Mouse (Mus musculus): Measurements from ENCODE around the gene Ccdc184. TPM values are rescaled to one million over a fixed set of nuclear protein-coding genes. Genes with fewer than 3 reads are reported as not detected.

Gene Ccdc184
- polyA plus RNA-seq (2015; fragmentation: Illumina TruSeq; extraction: RNeasy Lipid Tissue Mini Kit (QIAGEN cat#74804); ENCODE audit: low read depth, low replicate concordance), result 23.8 TPM

GRCm38 (mm10) chr15:98166963-98167644 lies at the start of gene Ccdc184:
Gene Ccdc184, plus strand, starts transcription at chr15:98167158.

GRCm38 (mm10) chr15:98165525-98165924 lies 1.4 kb upstream of the Ccdc184 start, which contains the start of gene Asb8:
Gene Asb8, minus strand, starts transcription at chr15:98165625.

GRCm38 (mm10) chr15:98195442-98195841 lies 28.5 kb downstream of the Ccdc184 start, which contains the start of gene Olfr288:
Gene Olfr288, minus strand, starts transcription at chr15:98195542.

Other genes starting within 250 kb of the Ccdc184 start
- 48.7 TPM for gene Tmem106c, start 203.0 kb upstream of the Ccdc184 start, polyA plus RNA-seq (2015; fragmentation: Illumina TruSeq; extraction: RNeasy Lipid Tissue Mini Kit (QIAGEN cat#74804); ENCODE audit: low read depth, low replicate concordance)
- gene Col2a1, start 162.5 kb upstream of the Ccdc184 start, polyA plus RNA-seq (2015; fragmentation: Illumina TruSeq; extraction: RNeasy Lipid Tissue Mini Kit (QIAGEN cat#74804); ENCODE audit: low read depth, low replicate concordance), result 0.76 TPM
- 317 TPM for gene Pfkm, start 74.6 kb upstream of the Ccdc184 start, polyA plus RNA-seq (2015; fragmentation: Illumina TruSeq; extraction: RNeasy Lipid Tissue Mini Kit (QIAGEN cat#74804); ENCODE audit: low read depth, low replicate concordance)
- 8.4 TPM for gene Senp1, start 73.4 kb upstream of the Ccdc184 start, polyA plus RNA-seq (2015; fragmentation: Illumina TruSeq; extraction: RNeasy Lipid Tissue Mini Kit (QIAGEN cat#74804); ENCODE audit: low read depth, low replicate concordance)
- gene Asb8, start 1.5 kb upstream of the Ccdc184 start, polyA plus RNA-seq (2015; fragmentation: Illumina TruSeq; extraction: RNeasy Lipid Tissue Mini Kit (QIAGEN cat#74804); ENCODE audit: low read depth, low replicate concordance), result 54.3 TPM
- not detected for gene Olfr288, start 28.4 kb downstream of the Ccdc184 start, polyA plus RNA-seq (2015; fragmentation: Illumina TruSeq; extraction: RNeasy Lipid Tissue Mini Kit (QIAGEN cat#74804); ENCODE audit: low read depth, low replicate concordance)
- not detected for gene Gm44579, start 53.8 kb downstream of the Ccdc184 start, polyA plus RNA-seq (2015; fragmentation: Illumina TruSeq; extraction: RNeasy Lipid Tissue Mini Kit (QIAGEN cat#74804); ENCODE audit: low read depth, low replicate concordance)
- 13.2 TPM for gene Olfr287, start 53.9 kb downstream of the Ccdc184 start, polyA plus RNA-seq (2015; fragmentation: Illumina TruSeq; extraction: RNeasy Lipid Tissue Mini Kit (QIAGEN cat#74804); ENCODE audit: low read depth, low replicate concordance)
- not detected for gene Olfr286, start 67.3 kb downstream of the Ccdc184 start, polyA plus RNA-seq (2015; fragmentation: Illumina TruSeq; extraction: RNeasy Lipid Tissue Mini Kit (QIAGEN cat#74804); ENCODE audit: low read depth, low replicate concordance)
- not detected for gene H1fnt, start 90.1 kb downstream of the Ccdc184 start, polyA plus RNA-seq (2015; fragmentation: Illumina TruSeq; extraction: RNeasy Lipid Tissue Mini Kit (QIAGEN cat#74804); ENCODE audit: low read depth, low replicate concordance)
- gene Zfp641, start 129.0 kb downstream of the Ccdc184 start, polyA plus RNA-seq (2015; fragmentation: Illumina TruSeq; extraction: RNeasy Lipid Tissue Mini Kit (QIAGEN cat#74804); ENCODE audit: low read depth, low replicate concordance), result 7.7 TPM
- gene Olfr285, start 150.2 kb downstream of the Ccdc184 start, polyA plus RNA-seq (2015; fragmentation: Illumina TruSeq; extraction: RNeasy Lipid Tissue Mini Kit (QIAGEN cat#74804); ENCODE audit: low read depth, low replicate concordance), result not detected
- gene Olfr284, start 173.8 kb downstream of the Ccdc184 start, polyA plus RNA-seq (2015; fragmentation: Illumina TruSeq; extraction: RNeasy Lipid Tissue Mini Kit (QIAGEN cat#74804); ENCODE audit: low read depth, low replicate concordance), result not detected
- not detected for gene Olfr283, start 213.8 kb downstream of the Ccdc184 start, polyA plus RNA-seq (2015; fragmentation: Illumina TruSeq; extraction: RNeasy Lipid Tissue Mini Kit (QIAGEN cat#74804); ENCODE audit: low read depth, low replicate concordance)